Mouse (Mus musculus) cortical plate, adult 2 months (tissue): Measurements from ENCODE around the gene A4galt.

Experiments used
- CTCF ChIP-seq: fragments of 200-500 bp; IDR thresholded peaks from 2 replicates; pipeline ENCODE4 v1.5.1; 2011; ENCODE audit warnings: mild to moderate bottlenecking, control low read depth, low read length; ENCODE audit not compliant: insufficient read depth; ENCODE audit errors: extremely low read depth
- POLR2A ChIP-seq: fragments of 200-500 bp; IDR thresholded peaks from 2 replicates; pipeline ENCODE4 v1.6.1; 2011; ENCODE audit warnings: mild to moderate bottlenecking, low read length, control low read depth; ENCODE audit not compliant: insufficient read depth; ENCODE audit errors: extremely low read depth

DNA sequence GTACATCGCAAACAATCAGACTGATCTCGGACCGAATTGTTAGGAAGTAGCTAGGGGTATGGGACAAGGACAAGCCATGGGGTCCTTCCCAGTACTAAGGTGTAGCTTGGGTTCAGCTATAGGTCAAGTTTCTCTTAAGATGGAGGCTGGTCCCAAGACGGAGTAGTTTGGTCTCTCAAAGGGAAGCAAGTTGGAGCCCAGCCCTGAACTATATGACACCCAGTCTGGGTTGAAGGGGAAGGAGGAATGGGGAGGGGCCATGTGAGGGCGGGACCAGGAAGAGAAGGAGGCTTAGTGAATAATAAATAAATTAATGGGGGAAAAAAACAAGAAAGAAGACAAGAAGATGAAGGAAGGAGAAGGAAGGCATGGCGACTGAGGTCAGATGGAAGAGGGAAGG, 71.6 kb downstream of the A4galt start:
- TF ChIP-seq POLR2A = no peak
- no peak for TF ChIP-seq CTCF
